Mouse (Mus musculus) right cerebral cortex, postnatal 36 days (tissue): ENCODE results near the gene Slc7a1.
"Not testable (repeated sequence)": the region's sequence is repeated elsewhere in the genome, so short reads cannot be mapped to it uniquely, and the experiment has no call there.

Source experiments
- DNase-seq, 2 experiments: peaks; one replicate each; pipeline ENCODE4 v3.0.0; 2022; ENCODE audit warnings: low spot score in 2 of 2, mixed read lengths in 1 of 2

The Slc7a1 gene

GRCm38 (mm10) chr5:148326295-148326694, 73.4 kb downstream of the Slc7a1 start:
- DNase-seq: not testable (repeated sequence)

GRCm38 (mm10) chr5:148325317-148325885, 74.3 kb downstream of the Slc7a1 start:
- DNase-seq: no peak

GRCm38 (mm10) chr5:148314931-148315330, 84.8 kb downstream of the Slc7a1 start:
- DNase-seq: no peak

- no peak for DNase-seq
Measured at GRCm38 (mm10) chr5:148312443-148312842, 87.3 kb downstream of the Slc7a1 start.

- no peak for DNase-seq
Measured at GRCm38 (mm10) chr5:148310790-148311189, 88.9 kb downstream of the Slc7a1 start.

- DNase-seq: no peak
Measured at GRCm38 (mm10) chr5:148304112-148304511, 95.6 kb downstream of the Slc7a1 start.

- no peak for DNase-seq
Measured at GRCm38 (mm10) chr5:148302968-148303367, 96.7 kb downstream of the Slc7a1 start.

GRCm38 (mm10) chr5:148293346-148293745, 106.4 kb downstream of the Slc7a1 start:
- DNase-seq: no peak

- DNase-seq: no peak
Measured at GRCm38 (mm10) chr5:148292862-148293261, 106.8 kb downstream of the Slc7a1 start.

- DNase-seq: no peak
Measured at GRCm38 (mm10) chr5:148289951-148290350, 109.8 kb downstream of the Slc7a1 start.

- no peak for DNase-seq
Measured at GRCm38 (mm10) chr5:148288804-148289203, 110.9 kb downstream of the Slc7a1 start.

- no peak for DNase-seq
Measured at GRCm38 (mm10) chr5:148287529-148287928, 112.2 kb downstream of the Slc7a1 start.

- DNase-seq: no peak
Measured at GRCm38 (mm10) chr5:148283584-148283983, 116.1 kb downstream of the Slc7a1 start.

- no peak for DNase-seq
Measured at GRCm38 (mm10) chr5:148283177-148283576, 116.5 kb downstream of the Slc7a1 start.

GRCm38 (mm10) chr5:148282631-148283030, 117.1 kb downstream of the Slc7a1 start:
- DNase-seq: peak; percentile 30 to 67

- no peak for DNase-seq
Measured at GRCm38 (mm10) chr5:148282093-148282492, 117.6 kb downstream of the Slc7a1 start.

- no peak for DNase-seq
Measured at GRCm38 (mm10) chr5:148280321-148280720, 119.4 kb downstream of the Slc7a1 start.

- DNase-seq: no peak
Measured at GRCm38 (mm10) chr5:148278233-148278632, 121.5 kb downstream of the Slc7a1 start.
